Mouse (Mus musculus) v-Abl transformed pro-B cells (cell line): ENCODE measurements around the gene Tgfb3.

Experiments
- in situ Hi-C, 2 experiments: fragments of 400-800 bp; cut with MboI; formaldehyde crosslinking; loops; one replicate each; pipeline ENCODE4 v1.15.1; 2025; ENCODE audit not compliant: unreplicated experiment in 2 of 2

Tgfb3 gene

DNA sequence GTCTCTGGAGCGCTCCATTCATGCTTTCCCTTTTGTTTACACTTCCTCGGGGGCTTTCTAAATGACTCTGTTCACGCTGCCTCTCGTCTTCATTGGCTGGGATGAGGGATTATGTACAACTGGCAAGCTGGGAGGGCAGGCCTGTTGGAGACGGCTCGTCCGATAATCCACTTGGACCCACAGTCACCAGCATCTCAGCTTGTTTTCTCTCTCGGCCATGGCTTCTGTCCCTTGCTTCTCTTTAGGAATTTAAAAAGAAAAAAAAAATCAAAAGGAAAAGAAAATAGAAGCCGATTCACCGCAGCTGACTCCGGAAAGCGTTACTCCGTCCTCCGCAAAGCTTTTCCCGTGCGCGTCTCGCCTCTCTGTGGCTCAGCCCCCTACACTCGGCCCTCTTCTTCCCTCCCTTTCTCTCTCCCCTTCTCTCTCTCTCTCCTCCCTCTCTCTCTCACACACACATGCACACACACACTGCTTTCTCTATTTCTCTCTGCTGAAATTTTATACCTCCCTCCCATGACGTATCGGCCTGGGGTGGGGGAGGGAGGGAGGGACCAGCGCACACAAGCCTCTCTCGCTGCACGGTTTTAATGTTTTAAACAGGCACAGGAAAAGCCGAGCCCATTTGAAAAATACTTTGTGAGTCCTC lies at the start of gene Tgfb3:
Tgfb3 (minus strand) TSS at position 489 of the 649 bp plus-strand sequence.
- in situ Hi-C loops, result loop anchor here (5.0 to 25.0 kb wide), 8 partner anchors 34 to 741 kb away; partner anchors contain the start of gene Nek9 (in 1 of the 2)

DNA sequence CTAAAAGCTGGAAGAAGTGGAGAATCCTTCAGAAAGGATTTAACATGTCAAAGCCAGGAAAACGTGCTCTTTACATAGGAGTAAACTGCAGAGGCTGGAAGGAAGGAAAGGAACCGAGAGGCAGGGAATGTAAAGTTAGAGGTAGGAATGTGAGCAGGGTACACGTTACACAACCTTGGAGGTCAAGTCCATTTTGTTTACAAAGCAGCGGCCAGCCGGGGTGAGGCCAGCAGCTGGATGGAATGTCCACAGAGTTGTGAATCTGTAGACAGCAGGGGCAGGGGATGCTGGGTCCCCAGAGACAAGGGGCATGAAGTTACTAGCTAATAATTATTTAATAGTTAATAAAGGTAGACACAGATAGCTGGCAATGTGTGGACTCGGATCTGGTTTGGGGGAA lies 49.3 kb upstream of the Tgfb3 start:
- in situ Hi-C loops, result loop anchor here in 1 of 2 experiments (25.0 kb wide), 1 partner anchor 809 kb away; the partner anchor contains the start of gene Cipc

DNA sequence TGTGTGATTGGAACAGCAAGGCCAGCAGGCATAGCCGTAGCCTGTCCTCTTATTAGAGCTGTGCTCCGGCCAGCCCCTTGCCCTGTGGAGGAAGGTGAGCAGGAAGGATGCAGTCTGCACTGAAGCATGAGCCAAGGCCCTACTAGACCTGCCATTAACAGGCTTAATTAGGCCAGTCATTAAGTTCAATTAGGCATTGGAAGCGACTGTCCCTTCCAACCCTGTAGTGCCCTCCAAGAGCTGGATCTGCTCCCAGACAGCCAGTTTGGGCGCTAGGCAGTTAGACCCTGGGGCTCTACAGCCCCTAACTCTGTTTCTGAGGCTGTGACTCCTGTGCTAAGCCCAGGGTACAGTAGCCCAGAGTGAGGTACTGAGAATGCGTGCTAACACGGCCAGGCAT lies 45.2 kb upstream of the Tgfb3 start:
- in situ Hi-C loops, result loop anchor here in 1 of 2 experiments (25.0 kb wide), 1 partner anchor 787 kb away; the partner anchor contains the start of gene Nek9

DNA sequence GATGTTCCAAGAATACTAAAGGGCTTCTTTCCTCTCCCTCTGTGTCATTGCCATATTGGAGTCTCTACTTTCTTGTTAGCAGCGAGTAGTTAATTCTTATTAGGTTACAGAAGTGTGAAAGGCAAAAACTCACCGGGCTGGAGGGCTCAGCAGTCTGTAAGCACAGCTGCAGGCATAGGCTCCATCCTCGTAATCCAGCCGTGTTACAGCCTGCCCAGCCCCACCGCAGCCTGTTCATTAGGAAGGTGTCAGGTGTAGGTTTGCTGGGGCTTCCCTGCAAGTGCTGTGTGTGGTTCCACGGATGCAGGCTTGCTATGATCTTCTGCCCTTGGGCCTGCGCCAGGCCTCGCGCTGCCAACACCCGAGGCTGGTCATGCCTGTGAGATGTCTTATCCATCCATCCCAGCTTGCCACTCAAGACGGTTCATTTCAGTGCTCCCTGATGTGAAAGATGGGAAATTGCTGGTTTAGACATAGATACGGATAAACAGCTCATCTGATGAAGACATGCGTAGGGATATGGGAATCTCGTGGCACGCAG lies 37.5 kb upstream of the Tgfb3 start:
- in situ Hi-C loops, result loop anchor here in 1 of 2 experiments (10.0 to 25.0 kb wide), 3 partner anchors 92 to 779 kb away; partner anchors contain the start of gene Nek9

DNA sequence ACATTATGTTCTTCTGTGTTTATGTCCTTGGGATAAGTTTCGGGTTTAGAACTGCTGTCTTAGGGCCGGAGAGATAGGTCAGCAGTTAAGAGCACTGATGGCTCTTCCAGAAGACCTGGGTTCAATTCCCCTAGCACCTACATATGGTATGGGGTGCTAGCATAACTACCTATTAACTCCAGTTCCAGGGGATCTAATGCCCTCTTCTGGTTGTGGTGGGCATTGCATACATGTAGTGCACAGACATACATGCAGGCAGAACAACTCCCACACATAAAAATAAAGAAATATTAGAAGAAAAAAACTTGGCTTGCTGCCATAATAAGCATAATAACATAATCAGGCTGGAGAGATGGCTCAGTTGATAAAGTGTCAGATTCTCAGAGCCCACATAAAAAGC lies 31.8 kb upstream of the Tgfb3 start:
- in situ Hi-C loops, result loop anchor here (5.0 to 25.0 kb wide), 6 partner anchors 33 to 773 kb away; partner anchors contain the start of genes Tgfb3 (in 2 of the 2) and Nek9 (in 1 of the 2)

DNA sequence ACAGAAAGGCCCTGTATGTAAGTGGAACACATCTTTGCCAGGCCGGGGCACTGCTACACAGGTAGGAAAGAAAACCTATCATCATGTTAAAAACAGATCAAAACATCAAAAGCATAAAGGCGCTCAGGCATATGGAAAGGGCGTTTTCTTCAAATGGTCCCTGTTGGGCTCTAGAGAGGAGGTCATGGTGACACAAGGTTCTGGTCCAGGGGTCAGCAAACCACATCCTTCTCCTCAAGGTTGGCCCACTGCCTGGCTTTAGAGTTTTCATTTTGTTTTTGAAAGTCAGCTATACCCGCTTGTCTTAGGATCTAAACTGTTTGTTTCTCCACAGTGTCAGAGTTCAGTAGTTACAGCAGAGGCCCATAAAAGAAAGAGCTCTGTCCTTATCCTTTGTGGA lies 30.7 kb upstream of the Tgfb3 start:
- in situ Hi-C loops, result loop anchor here in 1 of 2 experiments (25.0 kb wide), 1 partner anchor 772 kb away; the partner anchor contains the start of gene Nek9

DNA sequence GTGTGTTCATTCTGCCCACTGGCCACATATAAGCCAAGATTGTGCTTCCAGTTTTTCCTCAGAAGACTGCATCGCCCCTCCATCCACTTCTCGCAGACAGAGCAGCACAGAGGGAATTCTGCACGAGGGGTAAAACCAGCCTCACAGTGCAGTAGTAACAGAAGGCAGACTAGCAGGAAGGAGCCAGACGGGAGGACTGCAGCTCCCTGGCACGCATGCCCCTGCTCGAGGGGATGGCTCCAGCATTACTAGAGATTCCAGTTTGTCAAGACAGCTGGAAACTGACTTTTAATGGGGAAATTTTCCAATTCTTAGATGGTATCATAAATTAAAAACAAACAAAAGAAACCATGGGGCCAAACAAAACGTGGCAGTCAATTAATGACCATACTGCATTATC lies 28.8 kb upstream of the Tgfb3 start:
- in situ Hi-C loops, result loop anchor here in 1 of 2 experiments (25.0 kb wide), 1 partner anchor 770 kb away; the partner anchor contains the start of gene Nek9

DNA sequence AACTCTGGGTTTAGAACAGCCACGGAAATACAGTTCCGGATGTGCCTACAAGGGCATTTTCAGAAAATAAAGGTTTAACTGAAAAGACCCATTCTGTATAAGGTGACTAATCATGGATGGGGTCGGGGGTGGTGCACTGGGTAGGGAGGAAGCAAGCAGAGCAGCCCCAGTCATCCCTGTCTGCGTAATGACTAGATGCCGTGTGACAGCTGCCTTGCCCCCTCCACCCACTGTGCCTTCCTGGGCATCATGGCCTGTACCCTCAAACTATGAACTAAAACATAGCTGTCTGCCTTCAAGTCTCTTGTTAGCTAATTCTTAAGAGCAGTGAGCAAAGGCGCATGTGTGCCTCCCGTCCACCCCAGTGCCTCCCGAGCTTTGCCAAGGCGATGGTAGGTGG lies 27.2 kb upstream of the Tgfb3 start:
- in situ Hi-C loops, result loop anchor here in 1 of 2 experiments (25.0 kb wide), 1 partner anchor 769 kb away; the partner anchor contains the start of gene Nek9

DNA sequence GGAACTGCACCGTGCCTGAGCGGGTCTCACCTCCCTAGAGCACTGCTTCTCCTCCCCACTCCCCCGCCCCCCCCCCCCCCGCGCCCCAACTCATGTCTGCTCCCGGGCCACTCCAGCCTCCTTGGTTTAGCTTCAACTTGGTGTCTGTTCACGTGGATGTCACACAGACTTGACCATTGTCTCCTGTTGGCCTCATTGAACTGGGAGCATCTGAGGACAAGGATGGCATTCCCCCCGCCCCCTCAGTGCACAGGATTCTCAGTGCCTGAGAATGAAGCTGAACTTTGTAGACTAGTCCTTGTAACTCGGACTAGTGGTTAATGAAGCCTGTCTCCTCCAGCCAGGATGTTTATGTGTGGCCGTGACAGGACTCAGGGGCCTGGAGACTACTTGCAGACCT lies 26.7 kb upstream of the Tgfb3 start:
- in situ Hi-C loops, result loop anchor here in 1 of 2 experiments (25.0 kb wide), 1 partner anchor 768 kb away; the partner anchor contains the start of gene Nek9

DNA sequence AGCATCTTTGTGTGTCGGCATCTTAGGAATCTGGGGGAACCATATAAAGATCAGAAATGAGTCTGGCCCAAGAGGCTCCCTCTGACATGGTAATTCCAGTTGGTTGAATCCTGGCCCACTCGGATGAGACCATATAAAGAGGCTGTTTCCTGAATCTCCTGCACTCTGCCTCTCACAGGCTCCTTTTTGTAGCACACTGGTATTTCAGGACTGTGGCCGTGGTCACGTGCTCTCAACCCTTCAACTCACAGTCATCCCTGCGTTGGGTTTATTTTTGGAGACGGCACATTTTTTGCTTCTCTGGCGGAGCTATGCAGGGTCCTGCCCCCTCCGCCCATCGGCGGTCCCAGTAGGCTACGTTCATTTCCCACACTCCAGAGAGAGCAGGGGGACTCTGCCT lies 25.5 kb upstream of the Tgfb3 start:
- in situ Hi-C loops, result loop anchor here in 1 of 2 experiments (25.0 kb wide), 1 partner anchor 767 kb away; the partner anchor contains the start of gene Nek9

DNA sequence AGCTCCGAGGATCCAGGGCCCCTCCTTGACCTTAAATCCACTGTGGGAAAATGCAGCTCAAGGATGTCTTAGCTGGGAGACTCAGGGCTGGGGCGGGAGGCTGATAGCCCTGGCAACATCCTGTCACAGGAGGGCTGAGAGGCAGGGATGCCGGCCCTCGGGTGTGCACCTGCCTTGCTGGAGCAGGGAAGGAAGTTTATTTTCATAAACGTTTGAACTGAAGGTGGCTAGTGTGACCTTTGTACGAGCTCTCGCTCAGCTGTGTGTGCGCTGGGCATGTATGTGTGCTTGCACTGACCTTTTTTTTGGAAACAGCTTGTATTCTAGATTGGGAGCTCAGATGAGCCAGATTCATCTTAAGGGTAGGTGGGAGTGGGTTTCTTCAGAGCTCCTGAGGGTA lies 25.0 kb upstream of the Tgfb3 start:
- in situ Hi-C loops, result loop anchor here in 1 of 2 experiments (25.0 kb wide), 1 partner anchor 767 kb away; the partner anchor contains the start of gene Nek9

DNA sequence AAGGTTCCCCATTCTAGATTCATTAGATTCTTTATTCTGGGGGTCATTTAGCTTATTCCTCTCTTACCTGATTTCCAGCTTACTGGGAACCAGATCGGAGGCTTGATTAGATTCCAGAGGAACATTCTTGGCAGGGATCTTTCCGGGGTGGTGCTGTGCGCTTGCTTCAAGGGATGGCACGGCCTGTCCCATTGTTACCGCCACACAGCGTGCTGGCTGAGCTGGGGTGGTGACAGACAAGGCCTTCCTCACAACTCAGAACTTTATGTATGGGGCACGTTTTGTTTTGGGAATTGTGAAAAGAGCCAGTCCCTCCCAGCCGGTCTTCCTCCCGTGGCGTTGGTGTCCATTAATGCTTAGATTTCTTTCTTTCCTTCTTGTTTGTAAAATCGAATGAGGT lies 24.6 kb upstream of the Tgfb3 start:
- in situ Hi-C loops, result loop anchor here in 1 of 2 experiments (25.0 kb wide), 1 partner anchor 766 kb away; the partner anchor contains the start of gene Nek9

DNA sequence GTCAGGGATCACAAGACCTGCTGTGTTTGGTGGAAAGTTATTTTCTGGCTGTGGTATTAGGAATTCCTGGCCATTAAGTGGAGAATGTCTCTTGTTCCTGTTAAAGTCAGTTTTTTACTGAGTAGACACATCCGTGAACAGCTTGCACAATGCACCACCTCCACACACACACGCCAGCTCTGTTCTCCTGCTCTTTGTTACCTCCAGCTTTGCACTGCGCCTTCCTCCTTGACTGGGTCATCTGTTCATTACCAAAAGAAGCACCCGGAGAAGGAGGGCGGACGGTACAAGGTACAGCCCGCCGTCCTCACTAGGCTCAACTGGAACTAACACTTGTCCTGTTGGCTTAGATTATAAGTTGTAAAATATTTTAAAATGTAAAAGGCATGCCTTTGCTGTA lies 23.8 kb upstream of the Tgfb3 start:
- in situ Hi-C loops, result loop anchor here in 1 of 2 experiments (25.0 kb wide), 1 partner anchor 765 kb away; the partner anchor contains the start of gene Nek9

DNA sequence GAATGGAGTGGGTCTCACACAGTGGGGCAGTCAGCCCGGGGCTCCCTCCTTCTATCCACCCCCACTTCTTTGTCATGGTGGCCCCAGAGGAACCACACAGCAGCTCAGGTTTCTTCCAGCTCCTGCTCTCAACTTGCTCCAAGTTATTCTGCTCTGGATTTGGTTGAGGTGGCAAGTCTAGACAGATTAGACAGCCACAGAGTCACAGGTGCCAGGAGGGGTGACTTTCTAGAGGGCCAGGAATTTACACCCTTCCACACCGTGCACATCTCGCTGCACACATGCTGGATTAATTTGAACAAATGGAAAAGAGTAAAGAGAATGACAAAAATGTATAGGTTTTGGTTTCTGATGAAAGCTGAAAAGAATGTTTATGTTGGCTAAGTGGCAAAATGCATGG lies 21.9 kb upstream of the Tgfb3 start:
- in situ Hi-C loops, result loop anchor here in 1 of 2 experiments (25.0 kb wide), 1 partner anchor 763 kb away; the partner anchor contains the start of gene Nek9

DNA sequence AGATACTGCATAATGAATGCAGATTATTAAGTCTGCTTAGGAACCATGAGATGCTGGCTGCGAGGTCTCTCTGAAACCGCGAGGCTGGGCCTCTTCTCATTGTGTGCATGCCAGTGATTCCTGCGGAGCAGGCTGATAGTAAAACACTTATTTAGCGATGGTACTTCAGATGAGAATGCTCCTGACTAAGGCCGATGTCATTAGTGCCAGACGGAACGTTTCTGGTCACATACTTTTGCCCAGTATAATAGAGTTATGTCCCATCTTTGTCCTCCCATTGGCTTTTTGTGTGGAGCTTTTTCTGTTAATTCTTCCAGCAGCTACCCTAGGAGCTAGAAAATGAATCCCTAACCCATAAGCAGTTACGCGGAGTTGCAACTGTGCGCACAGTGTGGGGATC lies 18.9 kb upstream of the Tgfb3 start:
- in situ Hi-C loops, result loop anchor here in 1 of 2 experiments (25.0 kb wide), 1 partner anchor 760 kb away; the partner anchor contains the start of gene Nek9

DNA sequence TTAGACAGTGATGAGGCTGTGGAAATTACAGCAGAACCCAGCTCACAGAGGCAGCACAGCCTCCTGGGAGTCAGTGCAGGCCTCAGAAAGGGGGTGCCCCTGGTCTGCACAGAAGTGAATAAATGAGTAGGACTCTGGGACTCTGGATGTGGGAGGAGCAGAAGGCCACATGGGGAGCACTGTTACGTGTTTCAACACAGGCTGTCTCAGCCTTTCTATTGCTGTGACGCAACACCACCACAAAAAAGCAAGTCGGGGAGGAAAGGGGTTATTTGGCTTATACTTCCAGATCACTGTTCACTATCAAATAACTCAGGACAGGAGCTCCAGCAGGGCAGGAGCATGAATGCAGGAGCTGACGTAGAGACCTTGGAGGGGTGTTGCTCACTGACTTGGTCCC lies 17.0 kb upstream of the Tgfb3 start:
- in situ Hi-C loops, result loop anchor here in 1 of 2 experiments (25.0 kb wide), 1 partner anchor 759 kb away; the partner anchor contains the start of gene Nek9

DNA sequence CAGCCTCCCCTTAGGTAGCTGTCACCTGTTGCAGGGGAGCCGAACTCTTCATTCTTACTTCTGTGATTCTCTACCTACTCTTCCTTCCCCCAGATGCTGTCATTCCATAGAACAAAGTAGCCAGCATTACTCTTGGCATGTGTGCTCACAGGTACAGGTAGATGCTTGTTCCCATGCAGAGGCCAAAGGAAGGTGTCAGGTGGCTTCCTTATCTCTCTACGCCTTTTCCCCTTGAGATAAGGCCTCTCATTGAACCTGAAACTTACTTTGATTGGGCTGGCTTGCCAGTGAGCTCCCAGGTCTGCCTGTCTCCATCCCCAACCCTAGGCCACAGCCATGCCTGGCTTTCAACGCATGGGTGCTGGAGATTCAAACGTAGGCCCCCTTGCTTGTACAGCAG lies 15.2 kb upstream of the Tgfb3 start:
- in situ Hi-C loops, result loop anchor here in 1 of 2 experiments (25.0 kb wide), 1 partner anchor 757 kb away; the partner anchor contains the start of gene Nek9

DNA sequence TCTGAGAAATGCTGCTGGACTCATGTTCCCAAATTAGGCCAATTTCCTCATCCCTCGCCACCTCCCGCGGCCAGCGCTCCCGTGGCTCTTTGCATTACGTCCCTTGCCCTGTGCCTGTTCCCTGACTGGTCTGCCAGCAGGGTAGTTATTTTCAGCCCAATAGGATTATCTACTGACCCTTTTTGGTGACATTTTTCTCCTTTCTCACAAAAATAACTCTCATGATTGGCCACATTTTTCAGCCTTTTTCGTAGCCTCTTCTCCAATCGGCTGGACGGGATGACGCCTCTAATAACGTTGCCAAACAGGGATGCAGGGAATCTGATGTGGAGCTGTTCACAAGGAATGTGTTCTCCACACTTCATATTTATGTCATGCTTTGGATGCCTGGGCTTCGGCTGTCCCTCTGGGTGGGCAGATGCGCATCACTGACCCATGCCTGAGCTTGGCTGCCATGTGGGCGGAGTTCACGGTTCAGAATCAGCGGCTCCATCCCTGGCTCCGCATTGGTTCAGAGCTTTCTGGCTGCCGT lies 12.8 kb upstream of the Tgfb3 start:
- in situ Hi-C loops, result loop anchor here in 1 of 2 experiments (25.0 kb wide), 1 partner anchor 754 kb away; the partner anchor contains the start of gene Nek9

DNA sequence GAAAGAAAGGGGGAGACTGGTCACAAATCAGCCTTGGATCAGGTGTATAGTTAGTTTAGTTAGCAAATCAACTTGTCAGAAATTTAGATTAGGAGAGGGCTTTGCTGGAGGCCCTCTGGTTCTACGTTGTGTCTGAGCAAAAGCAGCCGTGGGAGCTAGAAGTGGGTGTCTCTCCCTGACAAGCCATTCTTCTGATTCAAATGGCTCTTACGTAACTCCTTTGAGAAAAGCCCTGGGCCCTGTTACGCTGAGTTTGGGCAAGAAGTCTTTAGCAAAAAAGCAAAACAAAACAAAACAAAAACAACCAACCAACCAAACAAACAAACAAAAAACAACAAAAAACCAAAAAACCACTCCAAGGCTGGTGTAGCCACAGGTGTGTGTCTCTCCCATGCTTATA lies 11.9 kb upstream of the Tgfb3 start:
- in situ Hi-C loops, result loop anchor here in 1 of 2 experiments (25.0 kb wide), 1 partner anchor 753 kb away; the partner anchor contains the start of gene Nek9

DNA sequence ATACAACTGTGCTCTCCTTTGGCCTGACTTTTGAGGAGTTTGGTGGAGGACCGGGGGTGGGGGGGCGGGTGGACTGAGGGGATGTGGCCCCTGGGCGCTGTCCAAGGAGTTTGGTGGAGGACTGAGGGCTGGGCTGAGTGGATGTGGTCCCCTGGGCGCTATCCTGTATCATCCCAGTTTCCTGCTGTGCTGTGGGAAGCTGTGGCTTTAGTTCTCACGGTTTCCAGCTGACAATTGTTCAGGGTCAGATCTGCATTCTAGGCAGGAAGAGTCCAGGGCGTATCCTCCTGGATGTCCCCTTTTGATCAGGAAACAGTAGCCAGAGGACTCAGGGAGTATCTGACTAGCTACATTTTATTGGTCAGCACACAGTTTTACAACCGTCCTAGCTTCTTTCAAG lies 9.2 kb upstream of the Tgfb3 start:
- in situ Hi-C loops, result loop anchor here in 1 of 2 experiments (25.0 kb wide), 1 partner anchor 751 kb away; the partner anchor contains the start of gene Nek9
